In the genomic region with DNA sequence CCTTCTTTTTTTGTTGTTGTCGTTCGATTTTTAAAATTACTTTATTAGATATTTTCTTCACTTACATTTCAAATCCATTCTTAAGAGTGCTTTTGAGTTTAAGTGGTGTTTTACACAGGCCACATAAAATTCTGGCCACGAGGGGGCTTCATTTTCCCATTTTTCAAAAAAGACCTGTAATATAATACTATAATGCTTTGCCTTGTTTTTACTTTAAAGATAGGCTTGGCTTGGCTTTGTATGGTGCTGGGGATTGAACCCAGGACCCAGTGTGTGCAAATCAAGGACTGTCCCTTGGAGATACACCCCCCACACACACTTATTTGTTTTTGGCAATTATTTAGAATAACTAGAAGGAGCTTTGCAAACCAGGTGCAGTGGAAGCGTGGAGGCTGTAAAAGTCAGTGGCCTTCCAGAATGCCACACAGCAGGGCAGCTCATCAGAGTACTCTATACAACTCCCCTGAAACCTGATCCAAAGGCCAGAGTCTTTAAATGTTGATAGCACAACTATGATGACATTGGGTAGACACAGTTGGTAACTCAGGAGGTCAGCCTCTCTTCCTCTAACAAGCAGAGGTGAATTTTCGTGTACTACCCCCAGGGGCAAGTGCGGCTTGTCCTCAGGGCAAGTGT, we compare ENCODE assay signal across 9 mouse cellular contexts. TPM values are rescaled to one million over a fixed set of nuclear protein-coding genes. Genes with fewer than 3 reads are reported as not detected.
DNase-seq lines count a peak whose midpoint lies in the region; ATAC-seq and TF ChIP-seq lines count a peak whose summit lies in the region.
"Had no signal": no experiment of that assay in that cellular context is flagged by ENCODE, and none has a peak within 500 bp of the region (broad histone marks: within the 10 kb centered on the region; RNA-seq: fewer than 3 reads in every experiment).

No protein-coding gene starts in this region.

- no peak overlapping the region for H3K9ac ChIP-seq in hindbrain, postnatal 0 days (replicated peaks; ENCODE audit: low read length)
- no peak overlapping the region for H3K9ac ChIP-seq in midbrain, embryonic 12.5 days (replicated peaks)

- DNase-seq in heart, adult 18-20 months = peak; percentile 68 to 90
- DNase-seq in heart, adult 11 months = no peak
- peak; percentile 50 for DNase-seq in embryo, embryonic 9.5 days (ENCODE audit: extremely low spot score)
- DNase-seq in hindbrain, postnatal 0 days (ENCODE audit: low spot score) = peak; percentile 81
- peak; percentile 24 to 81 for DNase-seq in layer of hippocampus, postnatal 25 days (ENCODE audit: extremely low spot score in 1 of 2, low spot score in 1 of 2)
- peak; percentile 38 to 66 for DNase-seq in spleen, postnatal 4 days (ENCODE audit: low spot score in 2 of 2)

- H3K4me2 ChIP-seq in hindbrain, postnatal 0 days (ENCODE audit: low read depth, low read length) = no peak overlapping the region
- no peak overlapping the region for H3K4me2 ChIP-seq in midbrain, embryonic 12.5 days (replicated peaks)

- H3K4me1 ChIP-seq in hindbrain, postnatal 0 days (ENCODE audit: insufficient read depth, low read length) = no peaks in the 10 kb centered on the region
- H3K4me1 ChIP-seq in midbrain, embryonic 12.5 days = no peaks in the 10 kb centered on the region

- no peak overlapping the region for H3K27ac ChIP-seq in hindbrain, postnatal 0 days
- H3K27ac ChIP-seq in midbrain, embryonic 12.5 days (replicated peaks) = no peak overlapping the region

- H3K27me3 ChIP-seq in hindbrain, postnatal 0 days (ENCODE audit: insufficient read depth, low read length) = no peaks in the 10 kb centered on the region
- H3K27me3 ChIP-seq in midbrain, embryonic 12.5 days = no peaks in the 10 kb centered on the region

- no peaks in the 10 kb centered on the region for H3K36me3 ChIP-seq in hindbrain, postnatal 0 days (ENCODE audit: insufficient read depth, low read length)
- no peaks in the 10 kb centered on the region for H3K36me3 ChIP-seq in midbrain, embryonic 12.5 days
- H3K36me3 ChIP-seq: G1E had no signal

- peak; percentile 64 for TF ChIP-seq CTCF in hindbrain, postnatal 0 days (IDR thresholded peaks at IDR 0.05; ENCODE audit: low read depth)

- peak; percentile 54 for ATAC-seq in activated CD4-positive, CD25-positive, alpha-beta regulatory T cell, adult 4 months
- peak; percentile 49; the same call in 1 of the 2 replicates for ATAC-seq in hindbrain, postnatal 0 days
- peak; percentile 38; the same call in 1 of the 2 replicates for ATAC-seq in midbrain, embryonic 12.5 days (ENCODE audit: low FRiP score, low read depth)

- no peaks in the 10 kb centered on the region for H3K9me3 ChIP-seq in hindbrain, postnatal 0 days (ENCODE audit: low read length)
- H3K9me3 ChIP-seq in midbrain, embryonic 12.5 days = no peaks in the 10 kb centered on the region; the same call in 1 of the 2 replicates
- H3K9me3 ChIP-seq: G1E had no signal

- no peak overlapping the region for H3K4me3 ChIP-seq in hindbrain, postnatal 0 days (ENCODE audit: low read length)
- H3K4me3 ChIP-seq in midbrain, embryonic 12.5 days = no peak overlapping the region

- 56% methylated on average over 6 of the region's 6 CpGs for WGBS in hindbrain, postnatal 0 days
- 55% methylated on average over 6 of the region's 6 CpGs for WGBS in midbrain, embryonic 12.5 days

RNA-seq across cellular contexts. Expression of a gene that starts 44.4 kb away (rescaled TPM):
- 1 to 10 TPM; 3.1 to 3.2 TPM for total RNA-seq in heart, adult 18-20 months (2021)
- polyA plus RNA-seq in activated CD4-positive, CD25-positive, alpha-beta regulatory T cell, adult 4 months (2017; shearing (Covaris generic)) = not detected
- 2.3 and 3.0 TPM in 2 replicates for total RNA-seq in hindbrain, postnatal 0 days (2014; rRNA removed)
- 1.1 TPM in 2 replicates for polyA plus RNA-seq in hindbrain, postnatal 0 days (2015; fragmentation: Nextera tagmentation; extraction: Ambion mirVana)
- total RNA-seq in layer of hippocampus, postnatal 25 days (2021) = 1 to 10 TPM in 1 of 2 experiments, under 1 TPM in 1; 0.91 to 1.0 TPM
- 1.8 and 2.0 TPM in 2 replicates for polyA plus RNA-seq in midbrain, embryonic 12.5 days (2016; fragmentation: Nextera tagmentation; extraction: Ambion mirVana)
- polyA plus RNA-seq: G1E had no signal
